Mouse (Mus musculus): ENCODE data around the gene Capn13. TPM values are rescaled to one million over a fixed set of nuclear protein-coding genes. Genes with fewer than 3 reads are reported as not detected.

Gene Capn13
- polyA plus RNA-seq, 1 experiment, result not detected

GRCm38 (mm10) chr17:73367334-73367733 is 33.3 kb downstream of the Capn13 start:
- Histone ChIP-seq H3K36me3 (ENCODE audit: control insufficient read depth) (no peaks in the 10 kb centered on the region), H3K9me3 (ENCODE audit: control insufficient read depth, low read length) (peaks cover 9% of the 10 kb centered on the region), H3K4me1 (ENCODE audit: control insufficient read depth) (no peaks in the 10 kb centered on the region), H3K4me3 (replicated peaks) (no peak overlapping the region), H3K27me3 (ENCODE audit: control insufficient read depth) (no peaks in the 10 kb centered on the region)
- TF ChIP-seq TAL1 (IDR thresholded peaks at IDR 0.05; ENCODE audit: low read length), result no peak
- no peak for TF ChIP-seq GATA1 (IDR thresholded peaks at IDR 0.05; ENCODE audit: low read length)

DNA sequence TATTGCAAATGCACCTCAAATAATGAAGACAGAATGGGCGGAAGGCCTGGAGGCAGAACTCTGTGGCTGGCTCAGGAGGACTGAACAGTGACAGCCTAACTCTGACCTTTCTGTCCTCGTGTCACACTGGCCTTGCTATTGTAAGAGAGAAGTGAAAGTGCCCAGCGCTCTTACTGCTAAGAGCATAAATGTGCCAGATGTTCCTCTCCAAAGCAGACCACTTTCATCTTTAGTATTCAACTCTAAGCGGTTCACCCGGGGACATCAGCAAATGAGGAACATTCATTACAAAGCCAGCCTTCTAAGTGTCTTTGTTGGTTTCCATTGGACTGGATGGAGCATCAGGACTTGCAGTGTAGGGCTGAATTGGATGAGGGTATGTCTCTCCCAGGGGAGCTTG is 39.6 kb downstream of the Capn13 start:
- Histone ChIP-seq H3K27me3 (ENCODE audit: control insufficient read depth) (no peaks in the 10 kb centered on the region), H3K4me3 (replicated peaks) (no peak overlapping the region), H3K4me1 (ENCODE audit: control insufficient read depth) (no peaks in the 10 kb centered on the region), H3K9me3 (ENCODE audit: control insufficient read depth, low read length) (0 out of 2 replicates have a peak, but pooled peaks cover 2% of the 10 kb centered on the region), H3K36me3 (ENCODE audit: control insufficient read depth) (no peaks in the 10 kb centered on the region)
- TF ChIP-seq TAL1 (IDR thresholded peaks at IDR 0.05; ENCODE audit: low read length), result no peak

DNA sequence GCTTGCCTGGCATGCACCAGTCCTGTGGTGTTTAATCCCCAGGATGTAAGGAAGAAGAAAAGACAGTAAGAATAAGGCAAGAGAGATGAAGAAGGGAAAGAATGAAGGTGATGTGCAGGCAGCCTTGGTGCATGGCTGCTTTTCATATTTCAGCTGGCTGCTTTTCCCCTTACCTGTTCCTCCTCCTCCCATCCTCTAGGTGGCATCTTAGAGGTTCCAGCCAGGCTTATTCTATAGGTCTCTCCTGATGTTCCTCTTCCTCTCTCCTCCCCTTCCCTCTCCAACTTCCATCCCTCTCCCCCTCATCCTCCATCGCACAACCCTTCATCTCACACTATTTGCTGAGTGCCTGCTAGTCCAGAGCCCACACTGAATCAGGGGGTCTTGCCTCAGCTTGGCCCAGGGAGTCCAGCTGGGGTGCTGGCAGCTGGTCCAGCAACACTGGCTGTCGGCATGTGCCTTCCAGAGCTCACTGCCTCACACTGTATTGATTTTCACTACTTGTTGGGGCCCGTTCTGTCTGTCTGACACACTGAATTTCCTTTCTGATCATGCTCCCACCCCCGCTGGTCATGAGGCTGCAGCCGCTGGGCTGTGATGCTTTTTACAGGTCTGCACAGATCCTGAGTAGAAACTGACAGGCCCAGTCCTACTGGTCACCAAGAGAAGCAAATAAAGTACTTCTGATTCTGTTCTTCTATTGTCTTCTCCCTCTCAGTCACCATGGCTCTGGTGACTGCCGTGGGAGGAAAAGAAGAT is 56.9 kb downstream of the Capn13 start:
- Histone ChIP-seq H3K4me3 (replicated peaks) (no peak overlapping the region), H3K9me3 (ENCODE audit: control insufficient read depth, low read length) (no peaks in the 10 kb centered on the region), H3K4me1 (ENCODE audit: control insufficient read depth) (no peaks in the 10 kb centered on the region), H3K36me3 (ENCODE audit: control insufficient read depth) (no peaks in the 10 kb centered on the region), H3K27me3 (ENCODE audit: control insufficient read depth) (no peaks in the 10 kb centered on the region)
- TF ChIP-seq GATA1 (IDR thresholded peaks at IDR 0.05; ENCODE audit: low read length), result no peak
- TF ChIP-seq TAL1 (IDR thresholded peaks at IDR 0.05; ENCODE audit: low read length), result no peak

- Histone ChIP-seq H3K4me3 (replicated peaks) (no peak overlapping the region), H3K9me3 (ENCODE audit: control insufficient read depth, low read length) (no peaks in the 10 kb centered on the region), H3K27me3 (ENCODE audit: control insufficient read depth) (no peaks in the 10 kb centered on the region), H3K36me3 (ENCODE audit: control insufficient read depth) (no peaks in the 10 kb centered on the region), H3K4me1 (ENCODE audit: control insufficient read depth) (no peaks in the 10 kb centered on the region)
- TF ChIP-seq GATA1 (IDR thresholded peaks at IDR 0.05; ENCODE audit: low read length) (no peak), TAL1 (IDR thresholded peaks at IDR 0.05; ENCODE audit: low read length) (no peak)
Observed at GRCm38 (mm10) chr17:73342673-73343072, 58.0 kb downstream of the Capn13 start.

- no peak for TF ChIP-seq GATA1 (IDR thresholded peaks at IDR 0.05; ENCODE audit: low read length)
- no peak for TF ChIP-seq TAL1 (IDR thresholded peaks at IDR 0.05; ENCODE audit: low read length)
- no peak overlapping the region for H3K4me3 ChIP-seq (replicated peaks)
- H3K36me3 ChIP-seq (ENCODE audit: control insufficient read depth), result no peaks in the 10 kb centered on the region
- no peaks in the 10 kb centered on the region for H3K4me1 ChIP-seq (ENCODE audit: control insufficient read depth)
- no peaks in the 10 kb centered on the region for H3K9me3 ChIP-seq (ENCODE audit: control insufficient read depth, low read length)
- H3K27me3 ChIP-seq (ENCODE audit: control insufficient read depth), result no peaks in the 10 kb centered on the region
Observed at GRCm38 (mm10) chr17:73329071-73329470, 71.6 kb downstream of the Capn13 start.

DNA sequence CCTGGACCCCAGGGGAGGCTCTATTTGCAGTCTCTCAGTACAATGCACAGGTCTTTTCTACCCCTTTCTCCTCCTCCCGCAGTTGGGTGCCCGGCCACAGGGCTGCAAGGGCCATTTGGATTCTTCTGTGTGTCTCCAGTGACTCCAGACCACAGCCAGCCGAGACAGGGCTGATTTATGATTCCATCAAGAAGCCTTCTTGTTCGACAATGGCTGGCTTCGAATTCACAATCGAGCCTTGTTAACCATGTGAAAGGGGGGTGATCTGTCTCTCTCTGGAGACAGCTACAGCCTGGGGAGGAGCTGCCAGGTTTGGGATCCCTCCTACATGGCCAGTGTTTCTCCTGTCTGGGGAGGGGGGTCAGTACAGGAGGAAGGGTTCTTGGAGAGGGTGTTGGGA is 75.4 kb downstream of the Capn13 start:
- Histone ChIP-seq H3K4me3 (replicated peaks) (no peak overlapping the region), H3K4me1 (ENCODE audit: control insufficient read depth) (no peaks in the 10 kb centered on the region), H3K36me3 (ENCODE audit: control insufficient read depth) (no peaks in the 10 kb centered on the region), H3K27me3 (ENCODE audit: control insufficient read depth) (no peaks in the 10 kb centered on the region), H3K9me3 (ENCODE audit: control insufficient read depth, low read length) (no peaks in the 10 kb centered on the region)
- TF ChIP-seq TAL1 (IDR thresholded peaks at IDR 0.05; ENCODE audit: low read length) (no peak), GATA1 (IDR thresholded peaks at IDR 0.05; ENCODE audit: low read length) (no peak)

DNA sequence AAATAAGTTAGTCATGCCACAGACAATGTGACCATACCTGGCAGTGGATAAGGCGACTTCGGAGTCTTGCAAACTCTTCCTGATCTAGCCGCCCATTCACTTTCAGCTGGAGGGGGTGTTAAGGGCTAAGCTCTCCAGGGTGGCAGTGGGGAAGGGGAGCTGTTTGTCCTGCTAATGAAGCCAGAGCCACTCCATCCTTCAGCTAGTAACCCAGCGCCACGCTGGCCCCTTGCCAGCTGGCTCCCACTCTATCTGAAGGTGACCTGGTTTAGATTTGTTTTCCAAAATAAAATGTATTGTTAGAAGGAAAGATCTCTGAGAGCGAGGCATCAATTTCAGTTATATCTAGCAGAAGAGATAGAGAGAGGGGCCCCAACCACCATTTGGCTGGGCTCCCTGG is 75.9 kb downstream of the Capn13 start:
- no peaks in the 10 kb centered on the region for H3K9me3 ChIP-seq (ENCODE audit: control insufficient read depth, low read length)
- no peaks in the 10 kb centered on the region for H3K27me3 ChIP-seq (ENCODE audit: control insufficient read depth)
- no peaks in the 10 kb centered on the region for H3K4me1 ChIP-seq (ENCODE audit: control insufficient read depth)
- TF ChIP-seq GATA1 (IDR thresholded peaks at IDR 0.05; ENCODE audit: low read length) (no peak), TAL1 (IDR thresholded peaks at IDR 0.05; ENCODE audit: low read length) (no peak)
- H3K36me3 ChIP-seq (ENCODE audit: control insufficient read depth), result no peaks in the 10 kb centered on the region
- H3K4me3 ChIP-seq (replicated peaks), result no peak overlapping the region

- TF ChIP-seq TAL1 (IDR thresholded peaks at IDR 0.05; ENCODE audit: low read length) (no peak), GATA1 (IDR thresholded peaks at IDR 0.05; ENCODE audit: low read length) (no peak)
- Histone ChIP-seq H3K9me3 (ENCODE audit: control insufficient read depth, low read length) (no peaks in the 10 kb centered on the region), H3K27me3 (ENCODE audit: control insufficient read depth) (no peaks in the 10 kb centered on the region), H3K36me3 (ENCODE audit: control insufficient read depth) (no peaks in the 10 kb centered on the region), H3K4me1 (ENCODE audit: control insufficient read depth) (no peaks in the 10 kb centered on the region), H3K4me3 (replicated peaks) (no peak overlapping the region)
Observed at GRCm38 (mm10) chr17:73323981-73324380, 76.7 kb downstream of the Capn13 start.

GRCm38 (mm10) chr17:73314786-73315185 is 85.9 kb downstream of the Capn13 start:
- TF ChIP-seq GATA1 (IDR thresholded peaks at IDR 0.05; ENCODE audit: low read length) (no peak), TAL1 (IDR thresholded peaks at IDR 0.05; ENCODE audit: low read length) (no peak)
- no peaks in the 10 kb centered on the region for H3K27me3 ChIP-seq (ENCODE audit: control insufficient read depth)
- no peaks in the 10 kb centered on the region for H3K36me3 ChIP-seq (ENCODE audit: control insufficient read depth)
- no peaks in the 10 kb centered on the region for H3K4me1 ChIP-seq (ENCODE audit: control insufficient read depth)
- no peak overlapping the region for H3K4me3 ChIP-seq (replicated peaks)
- H3K9me3 ChIP-seq (ENCODE audit: control insufficient read depth, low read length), result no peaks in the 10 kb centered on the region

DNA sequence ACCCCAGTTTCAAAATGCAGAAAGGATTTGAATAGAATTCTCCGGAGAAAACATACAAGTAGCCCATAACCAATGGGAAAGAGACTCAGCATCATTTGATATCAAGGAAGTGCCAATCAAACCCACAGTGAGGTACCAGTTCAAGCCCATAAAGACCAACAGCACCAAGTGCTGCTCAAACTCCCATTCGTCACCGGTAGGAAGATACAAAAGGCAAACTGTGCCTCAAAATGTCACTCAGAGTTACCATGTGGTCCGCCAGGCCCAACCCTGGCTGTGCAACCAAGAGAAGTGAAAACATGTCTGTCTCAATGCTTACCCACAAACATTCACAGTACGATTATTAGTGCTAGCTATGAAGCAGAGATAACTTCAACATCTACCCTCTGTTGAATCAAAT is 89.2 kb downstream of the Capn13 start:
- Histone ChIP-seq H3K36me3 (ENCODE audit: control insufficient read depth) (no peaks in the 10 kb centered on the region), H3K27me3 (ENCODE audit: control insufficient read depth) (no peaks in the 10 kb centered on the region), H3K4me1 (ENCODE audit: control insufficient read depth) (no peaks in the 10 kb centered on the region), H3K4me3 (replicated peaks) (no peak overlapping the region), H3K9me3 (ENCODE audit: control insufficient read depth, low read length) (no peaks in the 10 kb centered on the region)
- no peak for TF ChIP-seq TAL1 (IDR thresholded peaks at IDR 0.05; ENCODE audit: low read length)
- no peak for TF ChIP-seq GATA1 (IDR thresholded peaks at IDR 0.05; ENCODE audit: low read length)

Data from erythroblast, embryonic 14.5 days (primary cell).